Mouse (Mus musculus): Measurements from ENCODE around the gene Olfr906. TPM values are rescaled to one million over a fixed set of nuclear protein-coding genes. Genes with fewer than 3 reads are reported as not detected.

Olfr906 gene
- polyA plus RNA-seq (2016; fragmentation: Nextera tagmentation; extraction: Ambion mirVana) = not detected in 2 replicates

DNA sequence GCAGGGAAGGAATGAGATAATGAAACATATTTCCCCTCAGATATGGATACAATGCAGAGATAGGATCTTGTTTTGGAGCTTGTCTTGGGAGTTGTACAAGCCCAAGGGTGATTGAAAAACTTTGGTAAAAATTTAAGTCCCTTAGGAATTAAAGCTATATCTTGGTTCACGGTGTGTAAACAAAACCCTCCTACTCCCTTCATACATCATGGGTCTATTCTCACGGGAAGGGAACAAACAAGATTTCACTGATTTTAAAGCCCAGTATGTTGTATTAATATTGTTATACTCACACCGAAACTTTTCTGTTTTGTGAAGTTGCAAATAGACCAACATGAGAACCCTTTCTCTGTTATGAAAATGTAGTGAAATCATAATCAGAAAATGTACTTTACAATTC, at the start of gene Olfr906:
TSS of gene Olfr906 (plus strand) at position 301 of the 400 bp plus-strand sequence.
- 88% methylated on average over 3 of the region's 3 CpGs for WGBS
- DNase-seq (ENCODE audit: low spot score) = no peak
- Histone ChIP-seq H3K36me3 (no peaks in the 10 kb centered on the region), H3K27me3 (ENCODE audit: insufficient read depth, poor library complexity, severe bottlenecking) (no peaks in the 10 kb centered on the region), H3K4me1 (replicated peaks) (no peaks in the 10 kb centered on the region), H3K4me3 (no peak within 1 kb of the TSS), H3K9me3 (no peaks in the 10 kb centered on the region), H3K27ac (no peak within 1 kb of the TSS)

DNA sequence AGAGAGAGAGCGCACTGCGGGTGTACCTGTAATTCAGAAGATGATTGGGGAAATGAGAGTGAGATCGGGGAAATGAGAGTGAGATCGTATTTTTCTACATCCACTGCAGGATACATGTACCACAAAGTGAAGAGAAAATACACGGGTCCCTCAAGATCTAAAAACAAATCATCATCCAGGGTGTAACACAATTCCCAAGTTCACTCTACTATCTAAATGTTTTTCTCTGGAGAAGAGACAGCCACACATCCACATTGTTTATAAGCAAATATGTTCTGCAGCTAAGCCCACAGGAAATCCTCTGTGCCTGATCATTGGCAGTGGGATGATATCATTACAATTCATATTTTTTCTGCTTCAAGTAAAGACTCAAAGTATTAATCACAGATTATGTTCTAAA, 39.5 kb upstream of the Olfr906 start, which contains the start of gene Olfr902:
TSS of gene Olfr902 (plus strand) at position 301 of the 400 bp plus-strand sequence.
- no peak for DNase-seq (ENCODE audit: low spot score)
- H3K36me3 ChIP-seq = no peaks in the 10 kb centered on the region
- H3K9me3 ChIP-seq = no peaks in the 10 kb centered on the region
- no peak within 1 kb of the TSS for H3K27ac ChIP-seq
- no peak within 1 kb of the TSS for H3K4me3 ChIP-seq
- WGBS = 93% methylated on average over 5 of the region's 5 CpGs
- H3K27me3 ChIP-seq (ENCODE audit: insufficient read depth, poor library complexity, severe bottlenecking) = no peaks in the 10 kb centered on the region
- H3K4me1 ChIP-seq (replicated peaks) = no peaks in the 10 kb centered on the region

DNA sequence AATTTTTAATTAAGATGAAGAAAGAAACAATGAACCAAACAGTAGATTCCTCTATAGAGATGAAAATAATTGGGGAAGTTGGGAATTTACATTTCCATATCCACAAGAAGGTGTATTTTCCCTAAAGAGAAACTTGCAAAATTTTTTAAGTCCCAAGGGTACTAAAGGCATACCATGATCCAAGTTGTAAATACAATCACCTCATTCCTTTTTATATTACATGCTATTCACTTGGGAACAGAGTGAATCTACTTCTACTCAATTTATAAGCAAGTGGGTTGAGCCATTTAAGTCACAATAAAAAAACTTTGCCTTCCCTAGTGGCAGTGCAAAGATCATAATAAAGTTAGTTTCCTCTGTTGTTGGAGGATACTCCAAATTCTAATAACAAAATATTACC, 24.0 kb upstream of the Olfr906 start, which contains the start of gene Olfr904:
TSS of gene Olfr904 (plus strand) at position 301 of the 400 bp plus-strand sequence.
- H3K9me3 ChIP-seq = no peaks in the 10 kb centered on the region
- no peaks in the 10 kb centered on the region for H3K27me3 ChIP-seq (ENCODE audit: insufficient read depth, poor library complexity, severe bottlenecking)
- H3K36me3 ChIP-seq = no peaks in the 10 kb centered on the region
- no peak within 1 kb of the TSS for H3K4me3 ChIP-seq
- no peak within 1 kb of the TSS for H3K27ac ChIP-seq
- H3K4me1 ChIP-seq (replicated peaks) = no peaks in the 10 kb centered on the region
- DNase-seq (ENCODE audit: low spot score) = no peak

DNA sequence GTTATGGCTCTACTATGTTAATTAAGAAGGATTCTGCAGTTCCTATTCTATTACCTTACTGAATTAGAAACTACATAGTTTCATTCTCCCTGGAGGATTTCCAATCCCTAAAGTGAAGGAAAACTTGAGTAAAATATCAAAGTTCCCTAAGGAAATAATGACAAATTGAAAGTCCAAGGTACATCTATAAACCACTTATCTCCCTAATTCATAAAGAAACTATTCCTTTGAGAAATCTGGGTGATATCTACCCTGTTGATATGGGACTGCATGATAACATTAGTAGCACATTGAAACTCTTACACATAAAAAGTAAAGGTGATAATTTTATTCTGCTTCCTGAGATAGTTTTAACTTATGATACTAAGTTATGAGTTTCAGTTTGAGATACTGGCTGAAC, 16.1 kb upstream of the Olfr906 start, which contains the start of gene Olfr905:
TSS of gene Olfr905 (plus strand) at position 301 of the 400 bp plus-strand sequence.
- H3K27me3 ChIP-seq (ENCODE audit: insufficient read depth, poor library complexity, severe bottlenecking) = no peaks in the 10 kb centered on the region
- H3K4me3 ChIP-seq = no peak within 1 kb of the TSS
- no peaks in the 10 kb centered on the region for H3K9me3 ChIP-seq
- no peak for DNase-seq (ENCODE audit: low spot score)
- no peak within 1 kb of the TSS for H3K27ac ChIP-seq
- H3K4me1 ChIP-seq (replicated peaks) = no peaks in the 10 kb centered on the region
- H3K36me3 ChIP-seq = no peaks in the 10 kb centered on the region

DNA sequence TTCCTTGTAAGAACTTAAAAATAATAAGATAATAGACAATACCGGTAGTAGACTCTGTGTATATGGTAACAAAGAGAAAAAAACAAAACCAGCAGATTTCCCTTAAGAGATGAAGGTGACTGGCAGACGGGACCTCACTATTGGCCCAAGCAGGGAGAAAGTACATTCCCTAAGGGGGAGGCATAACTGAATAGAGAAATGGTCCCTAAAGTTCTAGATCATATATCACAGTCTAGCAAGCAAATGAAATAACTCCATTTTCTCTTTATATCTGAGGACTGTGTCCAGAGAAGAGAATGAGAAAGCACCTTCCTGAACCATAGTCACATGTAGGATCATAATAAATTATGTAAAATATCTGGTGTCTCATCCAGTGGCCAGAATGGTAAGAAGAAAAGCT, 8.6 kb downstream of the Olfr906 start, which contains the start of gene Olfr907:
TSS of gene Olfr907 (plus strand) at position 301 of the 400 bp plus-strand sequence.
- no peaks in the 10 kb centered on the region for H3K36me3 ChIP-seq
- no peaks in the 10 kb centered on the region for H3K4me1 ChIP-seq (replicated peaks)
- no peak within 1 kb of the TSS for H3K27ac ChIP-seq
- no peaks in the 10 kb centered on the region for H3K27me3 ChIP-seq (ENCODE audit: insufficient read depth, poor library complexity, severe bottlenecking)
- no peak within 1 kb of the TSS for H3K4me3 ChIP-seq
- 80% methylated on average over 2 of the region's 2 CpGs for WGBS
- no peak for DNase-seq (ENCODE audit: low spot score)
- no peaks in the 10 kb centered on the region for H3K9me3 ChIP-seq

DNA sequence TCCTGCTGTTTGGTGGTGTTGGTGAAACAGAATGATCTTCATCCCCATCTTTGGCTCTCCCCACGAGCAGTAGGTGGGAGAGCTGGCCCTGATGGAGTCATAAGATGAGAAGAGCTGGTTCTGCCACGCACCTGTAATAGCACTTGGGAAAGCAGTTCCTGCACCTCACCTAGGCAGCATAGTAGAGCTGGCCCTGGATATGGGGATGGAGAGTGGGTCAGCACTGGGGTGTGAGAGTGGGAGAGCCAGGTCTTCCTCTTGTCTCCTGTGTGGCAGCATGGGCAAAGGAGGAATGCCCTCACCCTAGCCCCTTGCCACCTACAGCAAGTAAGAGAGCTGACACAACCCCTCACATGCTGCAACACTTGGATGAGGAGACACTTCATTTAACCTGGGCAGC, 25.5 kb downstream of the Olfr906 start:
- 86% methylated on average over 2 of the region's 2 CpGs for WGBS
- Histone ChIP-seq H3K4me1 (replicated peaks) (no peaks in the 10 kb centered on the region), H3K36me3 (no peaks in the 10 kb centered on the region), H3K27me3 (ENCODE audit: insufficient read depth, poor library complexity, severe bottlenecking) (no peaks in the 10 kb centered on the region), H3K27ac (no peak overlapping the region), H3K9me3 (0 out of 2 replicates have a peak, but pooled peaks cover 4% of the 10 kb centered on the region), H3K4me3 (no peak overlapping the region)
- DNase-seq (ENCODE audit: low spot score) = no peak

DNA sequence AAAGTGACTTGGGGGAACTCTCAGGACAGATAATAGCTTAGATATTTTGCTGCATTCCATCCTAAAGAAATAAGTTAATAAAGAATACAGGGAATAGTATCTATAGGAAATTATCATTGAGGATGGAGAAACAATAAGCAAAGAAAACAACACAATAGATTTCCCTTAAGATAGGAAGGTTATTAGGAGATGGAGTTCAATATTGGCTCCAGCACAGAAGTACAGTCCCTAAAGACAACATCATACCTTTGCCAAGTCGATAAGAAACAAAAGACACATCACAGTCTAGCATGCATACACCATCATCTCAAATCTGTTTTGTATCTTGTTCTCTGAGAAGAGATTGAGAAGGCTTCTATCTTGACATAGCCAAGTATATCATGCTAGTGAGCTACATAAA, 34.4 kb downstream of the Olfr906 start, which contains the start of gene Olfr911-ps1:
TSS of gene Olfr911-ps1 (plus strand) at position 301 of the 400 bp plus-strand sequence.
- WGBS = 84% methylated on average over 1 of the region's 1 CpGs
- H3K4me3 ChIP-seq = no peak within 1 kb of the TSS
- no peak within 1 kb of the TSS for H3K27ac ChIP-seq
- no peak for DNase-seq (ENCODE audit: low spot score)
- no peaks in the 10 kb centered on the region for H3K27me3 ChIP-seq (ENCODE audit: insufficient read depth, poor library complexity, severe bottlenecking)
- no peaks in the 10 kb centered on the region for H3K9me3 ChIP-seq
- H3K4me1 ChIP-seq (replicated peaks) = no peaks in the 10 kb centered on the region
- H3K36me3 ChIP-seq = no peaks in the 10 kb centered on the region

DNA sequence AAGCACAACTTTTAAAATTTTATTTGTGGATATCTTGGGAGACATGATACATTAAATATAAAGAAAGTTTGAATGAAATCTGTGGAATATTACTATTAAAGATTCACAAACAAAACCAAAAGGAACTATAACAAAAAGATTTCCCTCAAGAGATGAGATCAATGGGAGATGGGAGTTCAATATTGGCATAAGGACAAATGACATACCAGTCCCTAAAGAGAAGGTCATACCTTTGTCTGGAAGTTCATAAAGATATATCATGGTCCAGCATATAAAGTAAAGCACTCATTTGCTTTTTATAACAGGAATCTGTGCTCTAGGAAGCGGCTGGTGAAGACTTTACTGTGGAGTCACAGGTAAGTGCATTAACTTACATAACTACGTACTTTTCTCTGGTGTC, 50.7 kb downstream of the Olfr906 start, which contains the start of gene Olfr910:
TSS of gene Olfr910 (plus strand) at position 301 of the 400 bp plus-strand sequence.
- H3K36me3 ChIP-seq = no peaks in the 10 kb centered on the region
- H3K27me3 ChIP-seq (ENCODE audit: insufficient read depth, poor library complexity, severe bottlenecking) = no peaks in the 10 kb centered on the region
- no peak within 1 kb of the TSS for H3K4me3 ChIP-seq
- H3K27ac ChIP-seq = no peak within 1 kb of the TSS
- WGBS = 91% methylated on average over 2 of the region's 2 CpGs
- H3K9me3 ChIP-seq = no peaks in the 10 kb centered on the region
- DNase-seq (ENCODE audit: low spot score) = no peak
- H3K4me1 ChIP-seq (replicated peaks) = no peaks in the 10 kb centered on the region

Other genes with a start within 250 kb of the Olfr906 start
- not detected in 2 replicates for gene Olfr143, start 234.3 kb upstream of the Olfr906 start, polyA plus RNA-seq (2016; fragmentation: Nextera tagmentation; extraction: Ambion mirVana)
- not detected in 2 replicates for gene Olfr895, start 219.2 kb upstream of the Olfr906 start, polyA plus RNA-seq (2016; fragmentation: Nextera tagmentation; extraction: Ambion mirVana)
- not detected in 2 replicates for gene Olfr896-ps1, start 196.0 kb upstream of the Olfr906 start, polyA plus RNA-seq (2016; fragmentation: Nextera tagmentation; extraction: Ambion mirVana)
- gene Olfr25, start 158.0 kb upstream of the Olfr906 start, polyA plus RNA-seq (2016; fragmentation: Nextera tagmentation; extraction: Ambion mirVana) = not detected in 2 replicates
- gene Olfr898, start 138.7 kb upstream of the Olfr906 start, polyA plus RNA-seq (2016; fragmentation: Nextera tagmentation; extraction: Ambion mirVana) = not detected in 2 replicates
- not detected in 2 replicates for gene Olfr250, start 120.2 kb upstream of the Olfr906 start, polyA plus RNA-seq (2016; fragmentation: Nextera tagmentation; extraction: Ambion mirVana)
- gene Olfr251, start 110.0 kb upstream of the Olfr906 start, polyA plus RNA-seq (2016; fragmentation: Nextera tagmentation; extraction: Ambion mirVana) = not detected in 2 replicates
- not detected in 2 replicates for gene Olfr147, start 85.4 kb upstream of the Olfr906 start, polyA plus RNA-seq (2016; fragmentation: Nextera tagmentation; extraction: Ambion mirVana)
- gene Olfr901, start 57.6 kb upstream of the Olfr906 start, polyA plus RNA-seq (2016; fragmentation: Nextera tagmentation; extraction: Ambion mirVana) = not detected in 2 replicates
- not detected in 2 replicates for gene Olfr902, start 39.4 kb upstream of the Olfr906 start, polyA plus RNA-seq (2016; fragmentation: Nextera tagmentation; extraction: Ambion mirVana)
- gene Olfr904, start 23.9 kb upstream of the Olfr906 start, polyA plus RNA-seq (2016; fragmentation: Nextera tagmentation; extraction: Ambion mirVana) = not detected in 2 replicates
- gene Olfr905, start 16.0 kb upstream of the Olfr906 start, polyA plus RNA-seq (2016; fragmentation: Nextera tagmentation; extraction: Ambion mirVana) = not detected in 2 replicates
- gene Olfr907, start 8.7 kb downstream of the Olfr906 start, polyA plus RNA-seq (2016; fragmentation: Nextera tagmentation; extraction: Ambion mirVana) = not detected in 2 replicates
- gene Olfr911-ps1, start 34.5 kb downstream of the Olfr906 start, polyA plus RNA-seq (2016; fragmentation: Nextera tagmentation; extraction: Ambion mirVana) = not detected in 2 replicates
- not detected in 2 replicates for gene Olfr910, start 50.8 kb downstream of the Olfr906 start, polyA plus RNA-seq (2016; fragmentation: Nextera tagmentation; extraction: Ambion mirVana)
- not detected in 2 replicates for gene Olfr912, start 93.1 kb downstream of the Olfr906 start, polyA plus RNA-seq (2016; fragmentation: Nextera tagmentation; extraction: Ambion mirVana)
- gene Olfr913, start 105.7 kb downstream of the Olfr906 start, polyA plus RNA-seq (2016; fragmentation: Nextera tagmentation; extraction: Ambion mirVana) = not detected in 2 replicates
- not detected in 2 replicates for gene Olfr914, start 118.0 kb downstream of the Olfr906 start, polyA plus RNA-seq (2016; fragmentation: Nextera tagmentation; extraction: Ambion mirVana)
- not detected in 2 replicates for gene Olfr916, start 172.8 kb downstream of the Olfr906 start, polyA plus RNA-seq (2016; fragmentation: Nextera tagmentation; extraction: Ambion mirVana)
- gene Olfr917, start 178.8 kb downstream of the Olfr906 start, polyA plus RNA-seq (2016; fragmentation: Nextera tagmentation; extraction: Ambion mirVana) = not detected in 2 replicates
- not detected in 2 replicates for gene Olfr918, start 187.5 kb downstream of the Olfr906 start, polyA plus RNA-seq (2016; fragmentation: Nextera tagmentation; extraction: Ambion mirVana)
- gene Olfr919, start 216.6 kb downstream of the Olfr906 start, polyA plus RNA-seq (2016; fragmentation: Nextera tagmentation; extraction: Ambion mirVana) = not detected in 2 replicates
- gene Vwa5a, start 231.2 kb downstream of the Olfr906 start, polyA plus RNA-seq (2016; fragmentation: Nextera tagmentation; extraction: Ambion mirVana) = 6.3 and 7.5 TPM in 2 replicates